Mouse (Mus musculus) kidney, adult 9 months (tissue): ENCODE results near the gene 6330409D20Rik.

ENCODE experiments used
- DNase-seq: peaks from one replicate; pipeline ENCODE4 v3.0.0; 2022

The 6330409D20Rik gene

DNA sequence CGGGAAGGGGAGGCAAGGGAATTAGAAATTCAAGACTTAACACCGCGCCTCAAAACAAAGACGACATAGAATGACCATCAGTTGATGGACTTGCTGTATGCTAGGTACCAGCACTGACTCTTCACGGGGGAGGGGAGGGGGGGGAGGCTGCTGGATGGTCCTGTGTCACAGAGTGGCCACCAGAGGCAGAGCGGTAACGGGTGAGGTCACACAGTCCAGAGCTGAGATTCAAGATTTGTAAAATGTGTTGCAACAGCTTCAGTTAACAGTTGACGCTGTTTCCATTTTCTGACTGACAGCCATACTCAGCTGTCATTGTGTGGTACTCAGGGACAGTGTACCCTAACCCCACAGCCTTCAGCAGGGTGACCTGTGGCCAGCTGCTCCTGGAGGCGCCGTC, 11.4 kb upstream of the 6330409D20Rik start:
- no peak for DNase-seq

DNA sequence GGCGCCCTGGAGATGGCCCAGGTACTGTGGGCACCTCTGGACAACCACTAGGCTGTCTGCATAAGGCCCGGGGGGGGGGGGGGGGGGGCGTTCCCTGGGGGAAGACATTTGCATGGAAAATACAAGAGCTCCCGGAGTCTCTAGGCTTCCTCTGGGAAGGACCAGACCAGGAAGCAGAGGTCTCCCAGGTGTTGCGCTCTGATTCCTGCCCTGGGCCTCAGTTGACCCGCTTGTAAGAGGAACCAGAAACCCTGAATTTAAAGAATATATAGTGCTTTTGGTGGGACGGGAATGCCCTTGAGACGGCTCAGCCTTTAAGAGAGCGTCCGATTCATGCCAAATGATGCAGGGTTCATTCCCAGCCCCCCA, 10.8 kb upstream of the 6330409D20Rik start:
- no peak for DNase-seq

- peak; percentile 92 for DNase-seq
These were observed 10.3 kb upstream of the 6330409D20Rik start for GRCm38 (mm10) chr2:32750887-32751664.

DNA sequence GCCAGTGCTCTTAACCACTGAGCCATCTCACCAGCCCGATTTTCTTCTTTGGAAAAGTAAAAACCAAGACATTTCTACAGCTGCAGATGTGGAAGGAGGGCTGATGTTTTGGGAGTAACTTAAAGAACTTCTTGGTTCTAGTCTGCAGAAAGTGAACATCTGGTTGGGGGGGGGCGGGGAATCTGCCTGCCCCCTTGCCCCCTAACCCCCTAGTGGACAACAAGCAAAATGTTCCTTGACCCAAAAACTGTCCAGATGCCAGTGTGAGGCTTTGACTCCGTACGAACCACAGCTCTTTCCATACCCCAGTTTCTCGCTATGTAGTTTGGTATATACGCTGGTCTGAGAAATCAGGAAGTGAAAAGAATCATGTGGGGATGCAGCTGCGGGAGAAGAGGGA, 9.4 kb upstream of the 6330409D20Rik start:
- no peak for DNase-seq

GRCm38 (mm10) chr2:32749082-32749481, 8.3 kb upstream of the 6330409D20Rik start:
- DNase-seq = no peak

GRCm38 (mm10) chr2:32744272-32744982, 3.6 kb upstream of the 6330409D20Rik start:
- no peak for DNase-seq

DNA sequence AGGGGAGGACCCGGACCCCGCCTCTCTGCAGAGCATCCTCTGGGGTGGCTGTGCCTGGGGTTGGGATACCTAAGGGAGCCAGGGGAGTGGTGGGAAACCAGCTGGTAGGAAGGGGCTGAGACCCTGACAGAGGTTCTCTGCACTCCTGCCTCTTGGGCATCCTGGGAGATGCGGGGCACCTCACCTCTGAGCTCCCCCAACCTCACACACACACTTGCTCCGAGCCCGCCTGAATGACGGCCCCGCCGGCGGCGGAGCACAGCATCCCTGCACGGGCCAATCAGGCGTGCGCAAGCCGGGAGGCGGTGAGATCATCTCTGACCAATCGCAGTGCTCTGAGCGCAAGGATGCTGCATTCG, 1.3 kb upstream of the 6330409D20Rik start:
- DNase-seq = no peak

DNA sequence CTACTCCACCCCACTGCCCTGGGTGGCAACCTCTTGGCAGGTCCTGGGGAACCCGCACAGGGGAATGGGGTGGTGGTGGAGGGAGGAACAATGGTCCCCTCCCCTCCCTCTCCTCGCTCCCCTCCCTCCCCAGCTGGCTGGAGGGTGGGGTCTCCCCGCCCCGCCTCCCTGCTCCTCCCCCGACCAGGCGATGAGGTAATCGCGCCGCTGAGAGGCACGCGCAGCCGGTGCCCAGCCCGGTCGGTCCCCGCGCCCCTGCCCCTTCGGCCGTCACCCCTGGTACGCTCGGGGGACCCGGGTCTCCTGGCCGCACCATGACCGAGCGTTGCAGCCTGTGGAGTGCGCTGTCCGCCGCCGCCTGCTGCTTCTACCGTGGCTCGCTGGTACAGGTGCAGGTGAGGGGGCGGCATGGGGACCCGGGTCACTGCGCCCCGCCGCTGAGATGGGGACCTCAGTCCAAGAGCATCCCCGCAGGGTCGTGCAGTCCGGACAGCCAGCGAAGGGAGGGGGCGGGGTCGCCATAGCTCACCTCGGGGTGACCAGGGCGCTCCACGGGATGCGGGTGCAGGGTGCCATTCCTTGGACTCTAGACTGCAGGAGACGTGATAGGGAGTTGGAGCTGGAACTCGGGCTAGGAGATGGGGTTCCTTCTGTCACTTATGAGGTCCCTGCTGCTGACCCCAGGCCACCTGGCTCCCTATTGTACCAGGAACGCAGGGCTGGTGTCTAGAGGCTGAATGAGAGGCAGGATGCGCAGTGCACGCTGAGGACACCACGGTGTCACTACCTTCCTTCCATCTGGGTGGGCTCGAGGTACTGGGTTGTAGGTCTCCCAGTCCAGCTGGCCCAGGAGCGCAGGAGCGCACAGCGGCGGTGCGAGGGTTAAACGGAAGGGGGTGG, 707 bp upstream of the 6330409D20Rik start:
- DNase-seq = no peak

DNA sequence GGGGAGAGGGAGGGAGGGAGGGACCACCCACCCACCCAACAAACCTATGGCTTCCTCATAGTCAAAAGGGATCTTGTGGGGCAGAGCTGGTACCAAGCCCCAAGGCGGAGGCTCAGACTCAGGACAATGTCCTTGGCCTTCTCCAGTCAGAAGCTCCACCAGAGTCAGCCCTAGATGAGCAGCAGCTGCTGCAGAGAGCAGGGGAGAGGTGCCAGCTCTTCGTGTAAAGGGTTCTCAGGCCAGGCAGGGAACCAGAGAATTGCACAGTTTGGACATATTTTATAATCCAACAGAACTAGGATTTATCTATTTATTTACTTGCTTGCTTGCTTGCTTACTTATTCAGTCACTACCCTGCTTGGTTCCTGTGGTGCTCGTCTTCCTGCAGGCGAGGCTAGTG, 1.5 kb downstream of the 6330409D20Rik start:
- DNase-seq = no peak

DNA sequence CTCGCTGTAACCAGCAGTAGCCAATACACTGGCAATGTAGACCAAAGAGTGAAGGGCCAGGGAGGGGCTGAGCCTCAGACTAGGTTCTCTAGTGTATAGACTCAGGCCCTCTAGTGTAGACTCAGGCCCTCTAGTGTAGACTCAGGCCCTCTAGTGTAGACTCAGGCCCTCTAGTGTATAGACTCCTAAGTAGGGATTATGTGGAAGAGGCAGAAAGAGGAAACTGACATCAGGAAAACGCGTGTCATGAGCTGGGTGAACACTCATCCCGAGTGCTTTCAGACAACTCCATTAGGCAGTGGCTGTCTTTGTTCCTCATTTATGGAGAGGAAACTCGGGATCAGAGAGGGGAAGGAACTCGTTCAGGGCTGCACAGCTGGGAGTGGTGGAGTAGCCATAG, 3.8 kb downstream of the 6330409D20Rik start:
- no peak for DNase-seq

- no peak for DNase-seq
These were observed 4.4 kb downstream of the 6330409D20Rik start for GRCm38 (mm10) chr2:32736306-32736829.

DNA sequence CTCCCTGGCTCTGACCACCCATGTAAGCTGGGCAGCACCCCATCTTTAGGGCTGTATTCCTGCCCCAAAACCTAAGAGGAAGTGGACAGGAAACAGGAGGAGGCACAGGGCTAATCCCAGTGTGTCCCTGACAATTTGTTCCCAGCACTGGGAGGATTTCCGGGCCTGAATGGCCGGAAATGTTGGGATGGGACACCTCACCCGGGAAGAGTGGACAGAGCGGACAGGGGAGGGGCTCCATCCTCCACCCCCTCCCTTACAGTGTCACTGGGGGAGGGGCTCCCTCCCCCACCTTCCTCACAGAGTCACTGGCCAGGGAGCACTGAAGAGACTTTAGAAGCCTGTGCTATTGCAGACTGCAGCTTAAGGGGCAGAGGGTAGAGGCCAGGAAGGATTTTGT, 5.9 kb downstream of the 6330409D20Rik start:
- peak; percentile 78 for DNase-seq

DNA sequence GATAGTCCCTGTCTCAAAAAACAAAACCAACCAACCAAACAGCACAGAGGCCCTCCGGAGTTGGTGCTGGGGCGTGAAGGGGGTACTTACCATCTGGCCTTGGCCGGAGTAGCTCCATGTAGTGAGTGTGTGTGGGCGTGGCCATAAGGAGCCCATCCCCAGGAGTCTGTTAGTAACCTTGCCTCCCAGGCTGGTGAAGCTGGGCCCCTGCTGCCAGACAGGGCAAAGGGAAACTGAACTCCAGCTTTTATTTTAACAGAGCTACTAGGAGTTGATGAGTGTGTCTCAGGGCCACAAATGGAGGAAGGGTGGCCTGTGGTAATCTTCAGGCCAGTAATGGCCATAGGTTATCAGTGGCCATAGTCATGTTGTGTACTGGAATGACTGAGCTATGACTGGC, 6.3 kb downstream of the 6330409D20Rik start:
- DNase-seq = no peak

DNA sequence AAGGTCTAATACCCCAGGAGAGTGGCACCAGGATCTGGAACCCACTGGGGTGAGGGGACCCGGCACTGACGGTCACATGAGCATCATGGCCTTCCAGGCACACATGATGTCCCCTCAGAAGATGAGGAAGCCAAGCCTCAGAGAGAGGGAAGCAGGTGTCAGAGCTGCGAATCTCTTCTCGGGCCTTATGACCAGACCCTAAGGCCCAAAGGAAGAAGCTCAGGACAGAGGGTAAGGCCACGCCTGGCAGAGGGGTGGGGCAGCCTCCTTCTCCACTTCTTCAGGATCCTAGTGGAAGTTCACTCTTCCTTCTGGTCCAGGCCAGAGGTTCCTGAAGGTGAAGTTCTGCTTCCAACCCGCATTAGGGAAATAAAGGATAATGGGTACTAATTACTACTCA, 8.1 kb downstream of the 6330409D20Rik start:
- no peak for DNase-seq

DNA sequence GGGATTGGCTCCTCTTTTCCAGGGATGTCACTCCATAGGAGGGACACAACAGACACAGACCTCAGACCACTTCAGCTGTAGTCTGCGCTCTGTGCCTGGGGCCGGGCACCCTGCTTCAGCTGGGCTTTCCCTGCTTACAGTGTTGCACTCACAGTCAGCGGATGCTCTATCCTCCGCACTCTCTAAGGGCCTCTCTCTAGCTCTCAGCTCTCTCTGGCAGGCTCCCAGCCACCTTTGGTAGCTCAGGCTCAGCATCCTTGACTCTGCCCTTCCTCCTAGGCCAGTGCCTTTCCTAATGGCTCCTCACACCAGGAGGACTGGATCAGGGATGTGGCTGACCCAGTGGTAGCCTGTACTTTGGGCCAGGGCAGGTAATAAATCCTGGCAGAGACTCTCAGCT, 8.9 kb downstream of the 6330409D20Rik start:
- no peak for DNase-seq

- DNase-seq = no peak
These were observed 10.0 kb downstream of the 6330409D20Rik start for GRCm38 (mm10) chr2:32730854-32731253.

DNA sequence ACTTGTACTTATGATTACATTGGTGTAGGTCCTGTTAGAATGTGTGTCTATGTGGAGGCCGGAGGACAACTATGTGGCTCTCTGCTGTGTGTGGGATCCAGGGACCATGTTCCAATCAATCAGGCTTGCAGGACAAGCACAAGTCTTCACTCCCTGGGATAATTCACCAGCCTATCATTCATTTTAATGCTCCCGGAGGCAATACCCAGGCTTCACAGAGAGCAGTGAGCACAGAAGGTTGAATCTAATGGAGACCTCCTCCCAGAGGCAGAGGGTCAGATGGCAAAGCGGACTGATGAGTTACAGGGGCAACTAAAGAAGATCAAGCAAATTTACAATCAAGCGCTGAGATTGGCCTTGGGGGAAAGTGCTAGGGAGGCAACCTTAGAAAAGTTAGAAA, 11.3 kb downstream of the 6330409D20Rik start:
- DNase-seq = no peak

DNA sequence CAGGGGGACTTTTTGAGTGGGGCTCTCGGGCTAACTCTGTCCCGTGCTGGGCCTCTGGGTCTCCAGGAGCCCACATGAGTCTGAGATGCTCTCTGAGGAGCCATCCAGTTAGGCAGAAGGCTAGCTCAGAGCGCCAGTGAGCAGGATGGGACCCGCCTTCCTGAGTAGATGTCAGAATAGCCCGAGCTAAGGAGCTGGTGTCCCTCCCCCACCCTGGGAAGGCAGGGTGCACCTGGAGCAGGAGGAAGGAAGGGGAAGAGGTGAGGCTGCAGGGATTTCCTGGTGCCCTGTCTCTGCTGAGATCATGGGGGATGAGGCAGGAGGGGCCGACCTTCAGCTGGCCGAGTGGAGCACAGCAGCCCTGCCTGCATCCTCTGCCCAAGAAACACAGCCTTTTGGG, 12.4 kb downstream of the 6330409D20Rik start:
- peak; percentile 77 for DNase-seq

DNA sequence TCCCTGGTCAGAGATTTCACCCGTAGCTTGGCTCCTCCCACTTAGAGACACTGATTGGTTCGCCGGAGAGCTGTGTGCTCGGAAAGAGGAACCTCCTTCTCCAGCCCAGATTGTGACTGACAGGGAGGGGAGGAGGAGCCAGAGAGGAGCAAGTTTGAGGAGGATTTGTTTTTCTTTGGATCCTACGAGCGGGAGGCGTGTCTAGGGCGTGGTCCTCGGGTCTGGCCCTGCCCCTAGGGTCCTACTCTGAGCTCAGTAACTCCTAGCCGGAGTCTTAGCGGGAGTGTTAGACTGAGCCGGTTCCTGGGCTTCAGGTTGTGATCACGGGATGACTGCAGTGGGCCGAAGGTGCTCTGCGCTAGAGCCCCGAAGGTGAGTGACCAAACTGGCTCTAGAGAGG, 13.4 kb downstream of the 6330409D20Rik start:
- peak; percentile 98 for DNase-seq

GRCm38 (mm10) chr2:32724832-32725790, 15.7 kb downstream of the 6330409D20Rik start:
- no peak for DNase-seq

DNA sequence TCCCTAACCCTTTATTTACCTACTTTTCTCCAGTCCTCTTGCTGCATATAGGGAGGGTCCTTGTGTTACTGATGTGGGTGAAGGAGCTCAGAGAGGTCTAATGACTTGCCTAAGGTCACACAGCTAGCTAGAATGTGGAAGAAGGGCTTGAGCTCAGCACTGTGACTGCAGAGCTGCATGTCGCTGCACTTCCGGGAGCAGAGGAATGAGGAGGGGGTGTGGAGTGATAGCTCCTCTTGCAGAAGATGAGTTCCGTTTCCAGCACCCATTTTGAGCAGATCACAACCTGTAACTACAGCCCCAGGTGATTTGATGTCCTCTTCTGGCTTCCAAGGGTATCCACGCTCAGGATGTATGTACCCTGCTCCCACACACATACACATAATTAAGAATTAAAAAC, 16.7 kb downstream of the 6330409D20Rik start:
- DNase-seq = no peak

DNA sequence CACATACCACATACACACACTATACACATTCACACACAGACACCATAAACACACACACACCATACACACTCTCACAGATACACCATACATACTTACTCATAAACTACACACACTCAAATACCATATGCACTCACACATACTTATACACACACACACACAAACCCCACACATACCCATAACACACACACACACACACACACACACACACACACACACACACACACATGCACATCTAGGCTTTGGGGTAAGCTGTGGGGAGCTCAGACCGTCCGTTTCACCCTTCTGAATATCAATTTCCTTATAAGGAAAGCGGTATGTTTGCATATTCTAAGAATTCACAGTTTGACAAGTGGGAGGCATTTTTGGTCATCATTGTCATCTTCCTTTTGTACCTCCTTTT, 18.2 kb downstream of the 6330409D20Rik start:
- DNase-seq = no peak
